Mouse (Mus musculus): ENCODE results near the gene Smoc1. TPM values are rescaled to one million over a fixed set of nuclear protein-coding genes. Genes with fewer than 3 reads are reported as not detected.

Smoc1 gene
- polyA plus RNA-seq, 1 experiment from 2014 or later = 7.3 TPM

GRCm38 (mm10) chr12:81168494-81168893, 141.9 kb downstream of the Smoc1 start:
- H3K9me3 ChIP-seq = no peaks in the 10 kb centered on the region
- no peaks in the 10 kb centered on the region for H3K36me3 ChIP-seq
- H3K27me3 ChIP-seq (replicated peaks) = no peaks in the 10 kb centered on the region
- no peak overlapping the region for H3K4me2 ChIP-seq
- no peak overlapping the region for H3K9ac ChIP-seq
- no peak for ATAC-seq (ENCODE audit: extremely low read depth, insufficient number of reproducible peaks, low FRiP score, low TSS enrichment)
- H3K27ac ChIP-seq (replicated peaks) = no peak overlapping the region
- WGBS = 48% methylated on average over 2 of the region's 2 CpGs
- no peak overlapping the region for H3K4me3 ChIP-seq
- H3K4me1 ChIP-seq = no peaks in the 10 kb centered on the region

DNA sequence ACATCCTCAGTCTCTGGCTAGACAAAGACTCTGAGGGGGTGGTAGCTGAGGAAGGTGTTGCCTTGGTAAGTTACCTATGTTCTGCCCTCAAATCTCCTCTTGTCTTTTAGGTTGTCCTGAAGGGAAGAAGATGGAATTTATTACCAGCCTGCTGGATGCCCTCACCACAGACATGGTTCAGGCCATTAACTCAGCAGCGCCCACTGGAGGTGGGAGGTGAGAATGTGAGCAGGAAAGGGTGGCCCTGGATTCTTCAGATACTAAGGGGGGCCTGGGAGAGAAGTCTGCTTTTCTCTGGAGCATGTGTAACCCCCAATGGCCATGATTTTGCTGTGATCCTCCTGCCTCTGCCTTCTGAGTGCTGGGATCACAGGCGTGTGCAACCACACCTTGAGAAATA, 143.5 kb downstream of the Smoc1 start:
- Histone ChIP-seq H3K36me3 (no peaks in the 10 kb centered on the region), H3K9me3 (no peaks in the 10 kb centered on the region), H3K4me2 (no peak overlapping the region), H3K27ac (replicated peaks) (no peak overlapping the region), H3K9ac (no peak overlapping the region), H3K27me3 (replicated peaks) (no peaks in the 10 kb centered on the region), H3K4me1 (no peaks in the 10 kb centered on the region), H3K4me3 (no peak overlapping the region)
- 64% methylated on average over 2 of the region's 2 CpGs for WGBS
- ATAC-seq (ENCODE audit: extremely low read depth, insufficient number of reproducible peaks, low FRiP score, low TSS enrichment) = no peak

GRCm38 (mm10) chr12:81173011-81173410, 146.4 kb downstream of the Smoc1 start:
- Histone ChIP-seq H3K9me3 (no peaks in the 10 kb centered on the region), H3K36me3 (no peaks in the 10 kb centered on the region), H3K4me1 (no peaks in the 10 kb centered on the region), H3K27ac (replicated peaks) (no peak overlapping the region), H3K27me3 (replicated peaks) (no peaks in the 10 kb centered on the region), H3K4me3 (no peak overlapping the region), H3K9ac (no peak overlapping the region), H3K4me2 (no peak overlapping the region)
- ATAC-seq (ENCODE audit: extremely low read depth, insufficient number of reproducible peaks, low FRiP score, low TSS enrichment) = no peak
- 81% methylated on average over 3 of the region's 3 CpGs for WGBS

DNA sequence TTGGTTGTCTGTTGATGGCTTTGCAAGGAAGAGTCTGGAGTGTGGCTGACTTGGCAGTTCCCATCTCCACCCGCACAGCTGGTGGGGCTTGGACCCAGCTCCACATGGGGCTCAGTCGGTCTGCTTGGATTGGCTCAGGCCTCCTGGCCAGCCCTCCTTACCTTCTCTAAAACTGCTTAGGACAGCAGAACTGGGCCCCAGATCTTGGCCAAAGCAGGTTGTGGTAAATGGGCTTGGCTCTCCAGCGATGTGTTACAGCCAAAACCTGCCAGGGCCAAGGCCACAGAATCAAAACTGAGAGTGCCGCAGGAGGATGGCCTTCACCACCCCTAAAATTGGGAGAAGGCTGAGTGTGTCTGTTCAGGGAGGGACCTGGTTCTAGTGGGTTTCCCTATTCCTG, 147.3 kb downstream of the Smoc1 start:
- 86% methylated on average over 4 of the region's 4 CpGs for WGBS

GRCm38 (mm10) chr12:81175252-81175651, 148.6 kb downstream of the Smoc1 start:
- no peak for ATAC-seq (ENCODE audit: extremely low read depth, insufficient number of reproducible peaks, low FRiP score, low TSS enrichment)
- Histone ChIP-seq H3K4me2 (no peak overlapping the region), H3K9ac (no peak overlapping the region), H3K36me3 (no peaks in the 10 kb centered on the region; the same call in 1 of the 2 replicates), H3K4me3 (no peak overlapping the region), H3K27ac (replicated peaks) (no peak overlapping the region), H3K9me3 (no peaks in the 10 kb centered on the region), H3K4me1 (no peaks in the 10 kb centered on the region), H3K27me3 (replicated peaks) (no peaks in the 10 kb centered on the region)
- 45% methylated on average over 9 of the region's 9 CpGs for WGBS

More for the DNA sequence above, 147.3 kb downstream of the Smoc1 start:
- H3K4me3 ChIP-seq = no peak overlapping the region
- ATAC-seq (ENCODE audit: extremely low read depth, insufficient number of reproducible peaks, low FRiP score, low TSS enrichment) = no peak
- H3K4me2 ChIP-seq = no peak overlapping the region
- H3K9ac ChIP-seq = no peak overlapping the region
- no peaks in the 10 kb centered on the region; the same call in 1 of the 2 replicates for H3K36me3 ChIP-seq
- H3K27me3 ChIP-seq (replicated peaks) = no peaks in the 10 kb centered on the region
- H3K27ac ChIP-seq (replicated peaks) = no peak overlapping the region
- no peaks in the 10 kb centered on the region for H3K9me3 ChIP-seq
- no peaks in the 10 kb centered on the region for H3K4me1 ChIP-seq

- Histone ChIP-seq H3K4me1 (no peaks in the 10 kb centered on the region), H3K27me3 (replicated peaks) (no peaks in the 10 kb centered on the region), H3K36me3 (no peaks in the 10 kb centered on the region; the same call in 1 of the 2 replicates), H3K4me2 (no peak overlapping the region), H3K4me3 (no peak overlapping the region), H3K9me3 (no peaks in the 10 kb centered on the region), H3K9ac (no peak overlapping the region), H3K27ac (replicated peaks) (no peak overlapping the region)
- no peak for ATAC-seq (ENCODE audit: extremely low read depth, insufficient number of reproducible peaks, low FRiP score, low TSS enrichment)
- WGBS = 57% methylated on average over 3 of the region's 3 CpGs
Measured at GRCm38 (mm10) chr12:81182073-81182472, 155.5 kb downstream of the Smoc1 start.

GRCm38 (mm10) chr12:81184967-81185366, 158.4 kb downstream of the Smoc1 start:
- no peaks in the 10 kb centered on the region for H3K4me1 ChIP-seq
- H3K36me3 ChIP-seq = no peaks in the 10 kb centered on the region
- H3K9ac ChIP-seq = no peak overlapping the region
- WGBS = 73% methylated on average over 2 of the region's 2 CpGs
- H3K4me3 ChIP-seq = no peak overlapping the region
- H3K27me3 ChIP-seq (replicated peaks) = no peaks in the 10 kb centered on the region
- H3K27ac ChIP-seq (replicated peaks) = no peak overlapping the region
- no peak for ATAC-seq (ENCODE audit: extremely low read depth, insufficient number of reproducible peaks, low FRiP score, low TSS enrichment)
- H3K9me3 ChIP-seq = no peaks in the 10 kb centered on the region
- no peak overlapping the region for H3K4me2 ChIP-seq

GRCm38 (mm10) chr12:81186081-81186480, 159.5 kb downstream of the Smoc1 start:
- no peaks in the 10 kb centered on the region for H3K27me3 ChIP-seq (replicated peaks)
- no peak overlapping the region for H3K27ac ChIP-seq (replicated peaks)
- H3K9me3 ChIP-seq = no peaks in the 10 kb centered on the region
- no peak overlapping the region for H3K4me2 ChIP-seq
- no peak for ATAC-seq (ENCODE audit: extremely low read depth, insufficient number of reproducible peaks, low FRiP score, low TSS enrichment)
- no peak overlapping the region for H3K4me3 ChIP-seq
- H3K9ac ChIP-seq = no peak overlapping the region
- no peaks in the 10 kb centered on the region for H3K36me3 ChIP-seq
- no peaks in the 10 kb centered on the region for H3K4me1 ChIP-seq
- 83% methylated on average over 4 of the region's 4 CpGs for WGBS

DNA sequence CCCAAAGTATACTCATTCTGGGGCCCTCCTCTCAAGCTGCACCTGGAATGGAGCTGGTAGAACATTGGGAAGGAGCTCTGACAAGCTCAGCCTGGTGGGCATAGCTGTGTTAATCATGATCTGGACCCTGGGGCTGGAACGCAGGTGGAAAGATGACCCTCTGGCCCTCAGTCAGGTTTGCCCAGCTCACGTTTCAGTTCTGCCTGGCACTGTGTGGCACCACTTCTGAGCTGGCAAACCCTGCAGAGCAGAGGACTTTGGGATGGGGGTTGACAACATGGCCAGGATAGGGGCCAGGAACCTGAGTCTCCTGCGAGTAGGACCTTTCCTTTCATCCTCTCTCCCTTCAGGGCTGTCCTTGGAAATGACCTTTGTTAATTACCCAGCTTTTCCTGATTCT, 160.1 kb downstream of the Smoc1 start:
- Histone ChIP-seq H3K4me2 (no peak overlapping the region), H3K9me3 (no peaks in the 10 kb centered on the region), H3K4me1 (no peaks in the 10 kb centered on the region), H3K27ac (replicated peaks) (no peak overlapping the region), H3K36me3 (no peaks in the 10 kb centered on the region), H3K9ac (no peak overlapping the region), H3K27me3 (replicated peaks) (no peaks in the 10 kb centered on the region), H3K4me3 (no peak overlapping the region)
- 73% methylated on average over 3 of the region's 3 CpGs for WGBS
- ATAC-seq (ENCODE audit: extremely low read depth, insufficient number of reproducible peaks, low FRiP score, low TSS enrichment) = no peak

DNA sequence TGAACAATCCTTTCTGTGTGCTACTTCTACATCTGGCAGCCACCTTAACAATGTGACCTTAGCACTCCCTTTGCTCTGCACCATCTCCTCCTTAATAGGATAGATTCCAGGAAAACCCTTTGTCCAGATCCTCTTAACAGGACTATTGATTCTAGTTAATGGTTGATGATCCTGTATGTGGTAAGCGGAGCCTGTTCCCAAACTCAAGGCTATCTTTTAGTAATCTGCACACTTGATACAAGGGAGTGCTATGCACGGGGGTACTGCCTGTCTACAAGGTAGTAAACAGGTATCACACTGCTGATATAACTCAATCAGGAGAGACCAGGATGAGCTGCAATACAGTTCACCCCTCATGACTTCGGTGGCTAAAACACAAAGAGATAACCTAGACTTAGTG, 161.8 kb downstream of the Smoc1 start:
- Histone ChIP-seq H3K27ac (replicated peaks) (no peak overlapping the region), H3K27me3 (replicated peaks) (no peaks in the 10 kb centered on the region), H3K4me3 (no peak overlapping the region), H3K4me2 (no peak overlapping the region), H3K36me3 (no peaks in the 10 kb centered on the region), H3K9me3 (no peaks in the 10 kb centered on the region), H3K4me1 (no peaks in the 10 kb centered on the region), H3K9ac (no peak overlapping the region)
- 57% methylated on average over 3 of the region's 3 CpGs for WGBS
- no peak for ATAC-seq (ENCODE audit: extremely low read depth, insufficient number of reproducible peaks, low FRiP score, low TSS enrichment)

- 90% methylated on average over 4 of the region's 4 CpGs for WGBS
- H3K27me3 ChIP-seq (replicated peaks) = no peaks in the 10 kb centered on the region
- H3K36me3 ChIP-seq = no peaks in the 10 kb centered on the region
- no peak for ATAC-seq (ENCODE audit: extremely low read depth, insufficient number of reproducible peaks, low FRiP score, low TSS enrichment)
- no peaks in the 10 kb centered on the region for H3K4me1 ChIP-seq
- H3K4me2 ChIP-seq = no peak overlapping the region
- H3K9me3 ChIP-seq = no peaks in the 10 kb centered on the region
- H3K27ac ChIP-seq (replicated peaks) = no peak overlapping the region
- H3K4me3 ChIP-seq = no peak overlapping the region
- H3K9ac ChIP-seq = no peak overlapping the region
Measured at GRCm38 (mm10) chr12:81188996-81189395, 162.4 kb downstream of the Smoc1 start.

GRCm38 (mm10) chr12:81189636-81190035, 163.0 kb downstream of the Smoc1 start:
- Histone ChIP-seq H3K4me1 (no peaks in the 10 kb centered on the region), H3K27ac (replicated peaks) (no peak overlapping the region), H3K9me3 (no peaks in the 10 kb centered on the region), H3K9ac (no peak overlapping the region), H3K27me3 (replicated peaks) (no peaks in the 10 kb centered on the region), H3K4me3 (no peak overlapping the region), H3K36me3 (no peaks in the 10 kb centered on the region), H3K4me2 (no peak overlapping the region)
- 56% methylated on average over 1 of the region's 1 CpGs for WGBS
- ATAC-seq (ENCODE audit: extremely low read depth, insufficient number of reproducible peaks, low FRiP score, low TSS enrichment) = no peak

Measured in heart, embryonic 13.5 days (tissue).